Mouse (Mus musculus): ENCODE data around the gene Pptc7. TPM values are rescaled to one million over a fixed set of nuclear protein-coding genes. Genes with fewer than 3 reads are reported as not detected.

Gene Pptc7
- polyA plus RNA-seq, 2 experiments: 8.9 to 11.5 TPM

DNA sequence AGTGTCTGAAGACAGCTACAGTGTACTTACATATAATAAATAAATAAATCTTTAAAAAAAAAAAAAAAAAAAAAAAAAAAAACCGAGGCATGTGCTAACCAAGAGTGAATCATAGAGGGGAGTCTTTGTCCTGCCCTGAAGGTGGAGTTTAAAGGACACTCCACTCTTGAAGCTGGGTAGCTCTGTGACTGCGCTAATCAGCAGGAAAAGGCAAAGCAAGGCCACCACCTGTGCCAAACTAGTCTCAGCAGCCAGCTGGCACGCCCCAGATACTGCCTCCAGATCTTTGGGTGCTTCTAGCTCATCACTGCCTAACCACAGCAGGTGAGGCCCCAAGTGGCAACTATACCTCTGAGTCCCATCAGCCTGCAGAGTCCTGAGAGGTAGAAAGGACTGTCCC, 50.5 kb downstream of the Pptc7 start:
- WGBS: 77% methylated on average over 2 of the region's 3 CpGs
- no peak for ATAC-seq (ENCODE audit: low FRiP score, low read depth)
- no peaks in the 10 kb centered on the region for H3K9me3 ChIP-seq (ENCODE audit: control insufficient read depth, low read length)
- no peaks in the 10 kb centered on the region for H3K4me1 ChIP-seq (ENCODE audit: control insufficient read depth, insufficient read depth, low read length)
- no peak overlapping the region for H3K4me3 ChIP-seq (replicated peaks; ENCODE audit: low read length)
- H3K27me3 ChIP-seq (ENCODE audit: control insufficient read depth, insufficient read depth, low read length): no peaks in the 10 kb centered on the region
- H3K4me2 ChIP-seq (replicated peaks; ENCODE audit: low read depth, low read length, severe bottlenecking): no peak overlapping the region
- no peak overlapping the region for H3K9ac ChIP-seq (ENCODE audit: low read depth, low read length, severe bottlenecking)
- TF ChIP-seq POLR2A (IDR thresholded peaks at IDR 0.05; ENCODE audit: borderline replicate concordance, extremely low read depth, insufficient read depth, insufficient read length): no peak
- H3K27ac ChIP-seq (replicated peaks; ENCODE audit: low read depth, low read length): no peak overlapping the region
- H3K36me3 ChIP-seq (ENCODE audit: control insufficient read depth, insufficient read depth, low read length): 0 out of 2 replicates have a peak, but pooled peaks cover 2% of the 10 kb centered on the region
- no peak for DNase-seq (ENCODE audit: low spot score)

DNA sequence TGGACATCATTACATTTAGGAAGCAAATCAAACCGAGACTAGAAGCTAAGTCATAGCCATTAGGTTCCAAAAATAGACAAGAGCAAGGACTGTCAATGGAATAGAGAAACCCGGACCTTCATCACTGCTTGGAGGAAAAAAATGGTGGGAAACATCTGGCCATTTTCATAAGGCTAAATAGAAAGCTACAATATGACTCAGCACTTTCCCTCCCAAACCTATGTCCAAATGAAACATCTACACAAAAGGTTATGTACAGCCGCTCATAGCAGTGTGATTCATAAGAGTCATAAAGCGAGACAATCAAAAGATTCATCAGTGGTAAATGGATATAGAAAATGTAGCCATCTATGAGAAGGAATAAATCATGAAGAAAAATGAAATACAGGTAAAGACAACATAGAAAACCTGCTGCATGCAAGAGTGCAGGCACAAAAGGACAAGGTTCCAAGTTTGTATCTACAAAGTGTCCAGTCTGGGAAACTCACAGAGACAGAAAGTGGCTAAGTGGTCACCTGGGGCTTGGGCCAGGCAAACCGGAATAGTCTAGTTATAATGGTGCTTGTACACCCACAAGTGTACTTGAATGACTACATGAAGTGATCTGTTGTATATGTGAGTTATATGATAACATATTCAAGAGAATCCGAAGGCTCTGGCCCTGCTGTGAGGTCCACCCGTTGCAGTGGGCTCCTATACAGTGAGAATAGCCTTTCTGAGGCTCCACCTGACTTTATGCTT, 52.6 kb downstream of the Pptc7 start:
- no peak overlapping the region for H3K4me2 ChIP-seq (replicated peaks; ENCODE audit: low read depth, low read length, severe bottlenecking)
- no peak overlapping the region for H3K9ac ChIP-seq (ENCODE audit: low read depth, low read length, severe bottlenecking)
- no peak overlapping the region for H3K27ac ChIP-seq (replicated peaks; ENCODE audit: low read depth, low read length)
- H3K27me3 ChIP-seq (ENCODE audit: control insufficient read depth, insufficient read depth, low read length): no peaks in the 10 kb centered on the region
- 0 out of 2 replicates have a peak, but pooled peaks cover 2% of the 10 kb centered on the region for H3K36me3 ChIP-seq (ENCODE audit: control insufficient read depth, insufficient read depth, low read length)
- no peak for ATAC-seq (ENCODE audit: low FRiP score, low read depth)
- H3K4me3 ChIP-seq (replicated peaks; ENCODE audit: low read length): no peak overlapping the region
- no peak for DNase-seq (ENCODE audit: low spot score)
- H3K9me3 ChIP-seq (ENCODE audit: control insufficient read depth, low read length): no peaks in the 10 kb centered on the region
- 90% methylated on average over 7 of the region's 7 CpGs for WGBS
- TF ChIP-seq POLR2A (IDR thresholded peaks at IDR 0.05; ENCODE audit: borderline replicate concordance, extremely low read depth, insufficient read depth, insufficient read length): no peak
- no peaks in the 10 kb centered on the region for H3K4me1 ChIP-seq (ENCODE audit: control insufficient read depth, insufficient read depth, low read length)

DNA sequence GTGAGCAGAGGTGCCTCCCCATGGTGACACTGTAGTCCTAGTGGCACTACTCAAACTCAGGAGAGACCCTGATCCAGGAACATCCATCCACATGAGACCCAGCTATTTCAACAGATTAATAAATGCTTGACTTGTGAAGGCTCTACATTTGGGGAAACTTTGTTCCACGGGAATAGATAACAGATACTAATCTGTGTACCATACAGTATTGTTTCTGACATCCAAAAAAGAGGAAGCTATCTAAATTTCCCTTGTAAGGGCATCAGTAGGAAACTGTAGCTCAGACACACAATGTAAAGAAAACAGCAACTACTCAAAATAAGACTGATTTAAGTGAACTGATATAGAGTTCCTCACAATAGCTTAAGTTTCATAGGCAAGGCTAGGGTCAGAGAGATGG, 58.7 kb downstream of the Pptc7 start:
- Histone ChIP-seq H3K4me1 (ENCODE audit: control insufficient read depth, insufficient read depth, low read length) (no peaks in the 10 kb centered on the region), H3K27ac (replicated peaks; ENCODE audit: low read depth, low read length) (no peak overlapping the region), H3K27me3 (ENCODE audit: control insufficient read depth, insufficient read depth, low read length) (no peaks in the 10 kb centered on the region), H3K9ac (ENCODE audit: low read depth, low read length, severe bottlenecking) (no peak overlapping the region), H3K4me2 (replicated peaks; ENCODE audit: low read depth, low read length, severe bottlenecking) (no peak overlapping the region), H3K4me3 (replicated peaks; ENCODE audit: low read length) (no peak overlapping the region), H3K36me3 (ENCODE audit: control insufficient read depth, insufficient read depth, low read length) (no peaks in the 10 kb centered on the region), H3K9me3 (ENCODE audit: control insufficient read depth, low read length) (no peaks in the 10 kb centered on the region)
- 69% methylated on average over 1 of the region's 1 CpGs for WGBS
- ATAC-seq (ENCODE audit: low FRiP score, low read depth) (no peak), DNase-seq (ENCODE audit: low spot score) (no peak)
- no peak for TF ChIP-seq POLR2A (IDR thresholded peaks at IDR 0.05; ENCODE audit: borderline replicate concordance, extremely low read depth, insufficient read depth, insufficient read length)

DNA sequence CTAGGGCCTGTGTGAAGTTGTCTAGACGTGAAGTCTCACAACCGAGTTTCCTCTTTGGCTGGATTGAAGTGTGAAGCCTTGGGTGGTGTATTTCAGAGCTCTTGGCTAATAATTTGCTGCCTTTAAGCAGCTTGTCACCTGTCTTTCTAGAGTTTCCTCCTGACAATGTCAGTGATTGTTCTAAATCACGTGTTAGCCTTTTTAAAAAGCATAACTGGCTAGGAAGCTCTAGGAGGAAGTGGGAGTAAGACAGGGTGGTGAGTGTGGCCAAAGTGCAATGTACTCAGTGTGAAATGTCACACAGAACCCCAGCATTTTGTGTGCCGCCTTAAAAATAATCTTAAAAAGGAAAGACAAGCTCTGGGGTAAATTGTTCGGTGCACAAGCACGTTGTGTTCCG, 59.6 kb downstream of the Pptc7 start:
- ATAC-seq (ENCODE audit: low FRiP score, low read depth) (no peak), DNase-seq (ENCODE audit: low spot score) (no peak)
- H3K9ac ChIP-seq (ENCODE audit: low read depth, low read length, severe bottlenecking): no peak overlapping the region
- no peak overlapping the region for H3K4me2 ChIP-seq (replicated peaks; ENCODE audit: low read depth, low read length, severe bottlenecking)
- WGBS: 58% methylated on average over 7 of the region's 7 CpGs
- H3K27ac ChIP-seq (replicated peaks; ENCODE audit: low read depth, low read length): no peak overlapping the region
- TF ChIP-seq POLR2A (IDR thresholded peaks at IDR 0.05; ENCODE audit: borderline replicate concordance, extremely low read depth, insufficient read depth, insufficient read length): no peak
- H3K4me1 ChIP-seq (ENCODE audit: control insufficient read depth, insufficient read depth, low read length): no peaks in the 10 kb centered on the region
- H3K27me3 ChIP-seq (ENCODE audit: control insufficient read depth, insufficient read depth, low read length): no peaks in the 10 kb centered on the region
- H3K36me3 ChIP-seq (ENCODE audit: control insufficient read depth, insufficient read depth, low read length): no peaks in the 10 kb centered on the region
- no peaks in the 10 kb centered on the region for H3K9me3 ChIP-seq (ENCODE audit: control insufficient read depth, low read length)
- H3K4me3 ChIP-seq (replicated peaks; ENCODE audit: low read length): no peak overlapping the region

DNA sequence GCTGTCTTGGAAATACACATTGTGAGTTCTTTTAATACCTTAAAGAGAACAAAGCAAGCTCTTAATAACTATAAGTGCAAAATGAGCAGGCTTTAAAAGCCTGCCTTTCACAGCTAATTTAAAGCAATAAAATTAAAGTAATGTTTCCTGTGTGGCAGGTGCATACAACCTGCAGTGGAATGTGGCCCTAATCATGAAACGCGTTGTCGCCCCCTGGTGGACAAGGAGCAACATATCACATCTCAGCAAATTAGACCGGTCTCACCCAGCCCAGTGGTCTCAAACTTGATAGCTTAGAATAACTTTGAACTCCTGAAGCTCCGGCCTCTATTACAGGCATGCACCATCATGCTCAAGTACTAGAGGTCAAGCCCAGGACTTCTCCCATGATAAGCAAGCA, 60.1 kb downstream of the Pptc7 start:
- WGBS: 11% methylated on average over 5 of the region's 5 CpGs
- Histone ChIP-seq H3K9ac (ENCODE audit: low read depth, low read length, severe bottlenecking) (no peak overlapping the region), H3K27ac (replicated peaks; ENCODE audit: low read depth, low read length) (no peak overlapping the region), H3K36me3 (ENCODE audit: control insufficient read depth, insufficient read depth, low read length) (no peaks in the 10 kb centered on the region), H3K9me3 (ENCODE audit: control insufficient read depth, low read length) (no peaks in the 10 kb centered on the region), H3K4me3 (replicated peaks; ENCODE audit: low read length) (no peak overlapping the region), H3K4me2 (replicated peaks; ENCODE audit: low read depth, low read length, severe bottlenecking) (no peak overlapping the region), H3K4me1 (ENCODE audit: control insufficient read depth, insufficient read depth, low read length) (no peaks in the 10 kb centered on the region), H3K27me3 (ENCODE audit: control insufficient read depth, insufficient read depth, low read length) (no peaks in the 10 kb centered on the region)
- DNase-seq (ENCODE audit: low spot score) (peak; percentile 67), ATAC-seq (ENCODE audit: low FRiP score, low read depth) (0 out of 2 replicates have a peak, but pooled peaks have one; percentile 60)
- TF ChIP-seq POLR2A (IDR thresholded peaks at IDR 0.05; ENCODE audit: borderline replicate concordance, extremely low read depth, insufficient read depth, insufficient read length): no peak

Data from limb, embryonic 14.5 days (tissue).